Mouse (Mus musculus): Measurements from ENCODE around the gene Fam83e.

- no peak for TF ChIP-seq POLR2A (IDR thresholded peaks at IDR 0.05; ENCODE audit: low read depth, low read length)
- TF ChIP-seq CTCF (IDR thresholded peaks at IDR 0.05; ENCODE audit: extremely low read depth, insufficient read length, insufficient replicate concordance, low read depth, low read length): no peak
These were observed 4.7 kb downstream of the Fam83e start, which contains the start of gene Spaca4 for GRCm38 (mm10) chr7:45725713-45726112.

All from small intestine, adult 2 months (tissue).